Mouse (Mus musculus) ES-E14 (cell line): ENCODE results near the gene Klrc3. TPM values are rescaled to one million over a fixed set of nuclear protein-coding genes. Genes with fewer than 3 reads are reported as not detected.

Experiments
- DNase-seq: peaks from one replicate; pipeline ENCODE4 v3.0.0-alpha.2; 2013; ENCODE audit warnings: low read depth, low spot score
- H3K27ac ChIP-seq: 2 replicates; pipeline ENCODE4 v1.5.1; 2012; ENCODE audit warnings: low read depth, mild to moderate bottlenecking, low read length, moderate library complexity, mixed read lengths; ENCODE audit not compliant: poor library complexity, insufficient read depth, severe bottlenecking
- H3K36me3 ChIP-seq: 2 replicates; pipeline ENCODE4 v1.6.1; 2012; ENCODE audit warnings: mild to moderate bottlenecking, low read length, moderate library complexity, mixed read lengths; ENCODE audit not compliant: control insufficient read depth, poor library complexity, insufficient read depth, severe bottlenecking
- H3K4me1 ChIP-seq, 2 experiments: fragments of 150-350 bp in 1 of 2; sonication (generic) in 1 of 2; 2 replicates each; pipeline ENCODE4 v1.6.1; 2012; ENCODE audit warnings: low read length in 2 of 2, mild to moderate bottlenecking in 1 of 2, mixed read lengths in 1 of 2; ENCODE audit not compliant: control insufficient read depth in 2 of 2, insufficient read depth in 2 of 2, poor library complexity in 1 of 2
- H3K4me3 ChIP-seq, 2 experiments: fragments of 150-350 bp in 1 of 2; sonication (generic) in 1 of 2; 2 replicates each; pipeline ENCODE4 v1.5.1; 2012; ENCODE audit warnings: low read length in 2 of 2, low read depth in 1 of 2, mild to moderate bottlenecking in 1 of 2, mixed read lengths in 1 of 2; ENCODE audit not compliant: insufficient read depth in 1 of 2, poor library complexity in 1 of 2, severe bottlenecking in 1 of 2
- H3K9ac ChIP-seq: 2 replicates; pipeline ENCODE4 v1.6.1; 2012; ENCODE audit warnings: low read depth, mild to moderate bottlenecking, low read length, mixed read lengths; ENCODE audit not compliant: poor library complexity, insufficient read depth, severe bottlenecking
- H3K9me3 ChIP-seq: fragments of 150-350 bp; sonication (generic); 2 replicates; pipeline ENCODE4 v1.6.1; 2012; ENCODE audit warnings: low read depth, mild to moderate bottlenecking, low read length; ENCODE audit not compliant: control insufficient read depth, insufficient read depth
- CHD2 ChIP-seq: IDR thresholded peaks from 2 replicates; pipeline ENCODE4 v1.6.1; 2014; ENCODE audit warnings: mild to moderate bottlenecking, low read depth, low read length, inconsistent platforms
- HCFC1 ChIP-seq: IDR thresholded peaks from 2 replicates; pipeline ENCODE4 v1.6.1; 2012; ENCODE audit warnings: low read length, inconsistent platforms, borderline replicate concordance; ENCODE audit not compliant: insufficient read depth
- MAFK ChIP-seq: IDR thresholded peaks from 2 replicates; pipeline ENCODE4 v1.6.1; 2014; ENCODE audit warnings: mild to moderate bottlenecking, low read depth, low read length, inconsistent platforms; ENCODE audit not compliant: insufficient read depth
- ZC3H11A ChIP-seq: IDR thresholded peaks from 2 replicates; pipeline ENCODE4 v1.6.1; 2012; ENCODE audit warnings: low read depth, mild to moderate bottlenecking, inconsistent platforms, low read length, borderline replicate concordance
- ZNF384 ChIP-seq: IDR thresholded peaks from 2 replicates; pipeline ENCODE4 v1.6.1; 2012; ENCODE audit warnings: low read depth, low read length, inconsistent platforms
- in situ Hi-C, 2 experiments: fragments of 600-800 bp; cut with MboI; formaldehyde crosslinking; loops; one replicate each; pipeline ENCODE4 v1.15.1; 2025; ENCODE audit warnings: low sequenced_read_pairs in 2 of 2, inconsistent platforms in 1 of 2; ENCODE audit not compliant: unreplicated experiment in 2 of 2
- total RNA-seq: library from RNA; depleted of rRNA; stranded (reverse); fragments of 300-350 nt; gene quantifications from 2 replicates; pipeline ENCODE4 v1.2.3, GENCODE M21; 2012; rRNA removed

The Klrc3 gene
- total RNA-seq, 1 experiment = not detected

DNA sequence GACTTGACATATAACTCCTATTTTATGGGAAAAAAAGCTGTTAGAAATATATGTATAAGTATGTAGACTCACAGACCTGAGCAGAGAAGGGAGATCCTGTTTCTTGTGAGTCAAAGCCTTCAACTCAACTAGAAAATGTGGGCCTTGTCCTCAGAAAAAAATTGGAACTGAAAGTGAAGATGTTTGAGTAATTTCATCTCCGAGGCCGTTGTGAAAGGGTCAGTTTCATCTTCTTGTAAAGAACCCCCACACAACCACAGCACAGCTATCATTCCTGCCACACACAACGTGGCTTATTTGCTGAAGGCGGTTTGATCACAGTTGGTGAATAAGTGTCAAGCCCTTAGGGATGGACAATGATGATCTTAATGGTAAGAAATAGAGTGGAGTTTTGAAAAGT is 19.4 kb downstream of the Klrc3 start, which contains the start of gene Klrk1:
Gene Klrk1, minus strand, starts transcription at position 130 of the 400 bp plus-strand sequence.
- Histone ChIP-seq H3K9me3 (no peaks in the 10 kb centered on the region), H3K4me1 (no peaks in the 10 kb centered on the region), H3K9ac (no peak within 1 kb of the TSS), H3K36me3 (no peaks in the 10 kb centered on the region), H3K27ac (no peak within 1 kb of the TSS), H3K4me3 (no peak within 1 kb of the TSS)
- no peak for DNase-seq
- in situ Hi-C loops = no loop called here
- TF ChIP-seq HCFC1 (no peak), ZC3H11A (no peak), CHD2 (no peak), MAFK (no peak), ZNF384 (no peak)

- Histone ChIP-seq H3K27ac (no peak overlapping the region), H3K9me3 (no peaks in the 10 kb centered on the region), H3K4me3 (no peak overlapping the region), H3K4me1 (no peaks in the 10 kb centered on the region), H3K9ac (no peak overlapping the region), H3K36me3 (no peaks in the 10 kb centered on the region)
- TF ChIP-seq ZNF384 (no peak), MAFK (no peak), ZC3H11A (no peak), CHD2 (no peak), HCFC1 (no peak)
- in situ Hi-C loops = no loop called here
- no peak for DNase-seq
These were observed 34.8 kb downstream of the Klrc3 start for GRCm38 (mm10) chr6:129608372-129608771.

- no peak within 1 kb of the TSS for H3K27ac ChIP-seq
- no peak within 1 kb of the TSS for H3K9ac ChIP-seq
- no peak within 1 kb of the TSS for H3K4me3 ChIP-seq
- no peaks in the 10 kb centered on the region for H3K36me3 ChIP-seq
- in situ Hi-C loops = no loop called here
- no peaks in the 10 kb centered on the region for H3K4me1 ChIP-seq
- no peak for DNase-seq
- H3K9me3 ChIP-seq = no peaks in the 10 kb centered on the region
- no peak for TF ChIP-seq ZNF384
- TF ChIP-seq ZC3H11A = no peak
- TF ChIP-seq CHD2 = no peak
- TF ChIP-seq HCFC1 = no peak
- TF ChIP-seq MAFK = no peak
These were observed 51.6 kb downstream of the Klrc3 start, which contains the start of gene Klrd1 for GRCm38 (mm10) chr6:129591508-129591907. Gene Klrd1, plus strand, starts transcription at chr6:129591782.

Other genes starting within 250 kb of the Klrc3 start
- gene Clec1b, start 246.0 kb downstream of the Klrc3 start, total RNA-seq = not detected in 2 replicates
- not detected in 2 replicates for gene Clec9a, start 234.5 kb downstream of the Klrc3 start, total RNA-seq
- gene Clec1a, start 191.3 kb downstream of the Klrc3 start, total RNA-seq = not detected in 2 replicates
- gene Olr1, start 136.2 kb downstream of the Klrc3 start, total RNA-seq = 0.45 TPM in 1 of 2 replicates, not detected in the other
- gene Tmem52b, start 130.8 kb downstream of the Klrc3 start, total RNA-seq = not detected in 2 replicates
- gene Gabarapl1, start 110.2 kb downstream of the Klrc3 start, total RNA-seq = 14.7 and 25.6 TPM in 2 replicates
- not detected in 2 replicates for gene Klre1, start 65.4 kb downstream of the Klrc3 start, total RNA-seq
- gene Klrd1, start 51.6 kb downstream of the Klrc3 start, total RNA-seq = not detected in 2 replicates
- not detected in 2 replicates for gene Klrk1, start 19.5 kb downstream of the Klrc3 start, total RNA-seq
- gene Klrc2, start 17.4 kb upstream of the Klrc3 start, total RNA-seq = not detected in 2 replicates
- gene Klrc1, start 35.6 kb upstream of the Klrc3 start, total RNA-seq = not detected in 2 replicates
- not detected in 2 replicates for gene Klri1, start 73.8 kb upstream of the Klrc3 start, total RNA-seq
- gene Klri2, start 97.1 kb upstream of the Klrc3 start, total RNA-seq = not detected in 2 replicates
- not detected in 2 replicates for gene Gm156, start 140.9 kb upstream of the Klrc3 start, total RNA-seq
- not detected in 2 replicates for gene Gm17631, start 219.3 kb upstream of the Klrc3 start, total RNA-seq
- gene Klra17, start 233.3 kb upstream of the Klrc3 start, total RNA-seq = not detected in 2 replicates